Mouse (Mus musculus) urinary bladder, postnatal 14 days (tissue): ENCODE data around the gene Rgs19.

ENCODE experiments used
- DNase-seq: peaks from one replicate; pipeline ENCODE4 v3.0.0; 2021; ENCODE audit warnings: low spot score

Gene Rgs19

DNA sequence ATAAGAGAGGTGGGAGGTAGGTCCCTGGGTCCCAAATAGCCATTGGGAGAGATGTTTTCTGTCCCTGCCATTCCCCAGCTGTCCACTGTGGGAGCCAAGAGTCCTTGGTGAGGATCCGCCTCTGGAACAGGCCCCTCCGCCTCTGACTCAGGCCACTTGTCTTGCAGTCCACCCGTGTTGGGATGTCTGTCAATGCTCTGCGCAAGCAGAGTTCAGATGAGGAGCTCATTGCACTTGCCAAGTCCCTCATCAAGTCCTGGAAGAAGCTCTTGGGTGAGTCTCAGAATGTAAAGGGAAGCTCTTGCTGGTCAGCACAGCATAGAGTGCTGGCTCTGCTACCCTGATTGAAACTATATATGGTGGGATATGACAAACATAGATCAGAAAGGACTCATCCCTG is 10.4 kb downstream of the Rgs19 start:
- no peak for DNase-seq

- no peak for DNase-seq
Measured at GRCm38 (mm10) chr2:181681978-181682377, 11.8 kb downstream of the Rgs19 start.

- DNase-seq, result no peak
Measured at GRCm38 (mm10) chr2:181680716-181681117, 13.1 kb downstream of the Rgs19 start.

- DNase-seq, result peak; percentile 75
Measured at GRCm38 (mm10) chr2:181679951-181680715, 13.6 kb downstream of the Rgs19 start, which contains the start of gene Tcea2. Tcea2 (plus strand) TSS chr2:181680310.

- peak; percentile 75 for DNase-seq
Measured at GRCm38 (mm10) chr2:181678780-181679179, 15.0 kb downstream of the Rgs19 start.

- no peak for DNase-seq
Measured at GRCm38 (mm10) chr2:181677755-181678098, 16.1 kb downstream of the Rgs19 start.

GRCm38 (mm10) chr2:181677096-181677754 is 16.6 kb downstream of the Rgs19 start:
- no peak for DNase-seq

- DNase-seq, result no peak
Measured at GRCm38 (mm10) chr2:181676424-181676823, 17.4 kb downstream of the Rgs19 start.

GRCm38 (mm10) chr2:181675454-181675853 is 18.3 kb downstream of the Rgs19 start:
- peak; percentile 57 for DNase-seq

- no peak for DNase-seq
Measured at GRCm38 (mm10) chr2:181674934-181675333, 18.8 kb downstream of the Rgs19 start.

DNA sequence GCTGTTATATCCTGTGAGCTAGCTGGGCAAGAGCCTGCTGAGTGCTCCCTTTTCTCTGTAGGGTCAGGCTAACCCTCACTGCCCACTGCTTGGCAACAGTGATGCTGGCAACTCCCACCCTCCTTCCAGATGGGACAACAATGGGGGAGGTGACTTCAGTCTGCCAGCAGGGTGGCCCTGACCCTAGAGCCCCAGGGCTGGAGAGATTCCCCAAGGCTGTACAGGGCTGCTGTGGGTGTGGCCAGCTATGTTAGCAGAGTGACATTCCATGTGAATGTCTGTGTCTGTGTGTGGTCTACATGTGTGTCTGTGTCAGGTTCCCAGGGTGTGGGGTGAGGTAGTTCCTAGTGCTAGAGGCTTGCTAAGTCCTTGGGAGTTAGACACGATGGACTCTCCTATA is 20.3 kb downstream of the Rgs19 start:
- no peak for DNase-seq

GRCm38 (mm10) chr2:181671984-181672383 is 21.8 kb downstream of the Rgs19 start:
- no peak for DNase-seq

GRCm38 (mm10) chr2:181671326-181671725 is 22.5 kb downstream of the Rgs19 start, which contains the start of gene Sox18:
Sox18 (minus strand) TSS chr2:181671640.
- no peak for DNase-seq

- DNase-seq, result no peak
Measured at GRCm38 (mm10) chr2:181670913-181671311, 22.9 kb downstream of the Rgs19 start.

- no peak for DNase-seq
Measured at GRCm38 (mm10) chr2:181670285-181670912, 23.4 kb downstream of the Rgs19 start.

DNA sequence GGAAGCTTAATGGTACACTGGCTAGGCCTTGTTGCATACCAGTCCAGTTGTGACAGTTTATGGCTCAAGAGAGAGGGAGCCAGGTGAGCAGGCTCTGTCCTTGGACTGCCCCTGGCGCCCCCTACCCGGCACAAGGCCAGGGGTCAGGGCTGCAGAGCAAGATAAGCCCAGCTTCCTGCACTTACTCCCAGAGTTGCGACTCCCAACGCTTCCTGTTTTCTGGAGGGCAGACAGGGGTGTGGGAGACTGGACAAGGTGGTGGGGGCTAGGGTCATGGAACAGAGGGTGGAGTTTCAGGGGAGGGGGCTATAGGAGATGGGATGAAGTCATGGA is 30.5 kb downstream of the Rgs19 start:
- no peak for DNase-seq

GRCm38 (mm10) chr2:181662620-181663297 is 31.0 kb downstream of the Rgs19 start:
- no peak for DNase-seq

DNA sequence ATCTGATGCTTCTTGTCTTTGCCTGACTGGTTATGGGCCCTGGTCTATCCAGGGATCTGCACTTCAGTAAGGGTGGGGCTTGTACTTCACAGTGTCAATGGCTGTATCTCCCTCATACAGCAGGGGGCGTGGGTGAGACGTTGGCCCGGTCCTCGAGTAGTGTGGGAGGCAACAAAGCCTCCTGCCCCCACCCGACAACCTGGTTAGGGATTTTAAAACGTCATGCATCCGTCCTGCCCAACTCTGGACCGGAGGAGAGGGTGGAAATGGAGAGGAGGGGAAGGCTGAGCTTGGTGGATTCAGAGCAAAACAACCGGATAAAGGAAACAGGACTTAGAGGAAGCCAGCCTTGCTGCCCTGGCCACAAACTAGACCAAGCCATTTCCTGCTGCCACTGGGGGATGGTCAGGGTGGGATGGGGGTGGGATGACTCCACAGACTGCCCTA is 34.1 kb downstream of the Rgs19 start:
- peak; percentile 79 for DNase-seq

DNA sequence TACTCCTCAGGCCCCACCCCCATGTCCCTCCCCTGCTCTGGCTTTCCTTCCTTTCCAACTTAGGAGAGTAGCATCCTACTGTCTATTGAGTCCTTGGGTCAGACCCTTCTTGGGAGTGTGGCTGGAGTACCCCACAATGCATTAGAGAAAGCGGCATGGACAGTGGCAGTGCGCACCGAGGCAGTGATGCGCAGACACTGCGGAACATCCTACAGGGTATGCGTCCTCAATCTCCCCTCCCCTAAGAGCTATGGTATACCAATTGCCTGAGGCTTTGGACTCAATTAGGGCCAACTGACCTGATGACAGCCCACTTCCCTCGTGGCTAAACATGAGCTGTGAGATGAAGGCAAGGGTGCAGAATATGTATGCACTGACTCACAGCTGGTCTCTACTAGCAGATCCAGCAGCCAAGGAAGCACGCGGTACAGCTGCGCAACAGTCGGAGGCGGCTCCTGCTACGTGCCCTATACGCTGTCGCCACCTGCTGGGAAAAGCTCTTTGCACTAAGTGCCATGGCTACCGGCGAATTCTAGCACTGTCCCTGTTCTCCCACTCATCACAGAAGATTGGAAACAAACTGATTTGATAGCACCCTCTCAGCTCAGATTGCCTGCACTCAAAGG is 34.7 kb downstream of the Rgs19 start:
- DNase-seq, result peak; percentile 63

- no peak for DNase-seq
Measured at GRCm38 (mm10) chr2:181658528-181658927, 35.2 kb downstream of the Rgs19 start.

GRCm38 (mm10) chr2:181657441-181657840 is 36.3 kb downstream of the Rgs19 start:
- no peak for DNase-seq

DNA sequence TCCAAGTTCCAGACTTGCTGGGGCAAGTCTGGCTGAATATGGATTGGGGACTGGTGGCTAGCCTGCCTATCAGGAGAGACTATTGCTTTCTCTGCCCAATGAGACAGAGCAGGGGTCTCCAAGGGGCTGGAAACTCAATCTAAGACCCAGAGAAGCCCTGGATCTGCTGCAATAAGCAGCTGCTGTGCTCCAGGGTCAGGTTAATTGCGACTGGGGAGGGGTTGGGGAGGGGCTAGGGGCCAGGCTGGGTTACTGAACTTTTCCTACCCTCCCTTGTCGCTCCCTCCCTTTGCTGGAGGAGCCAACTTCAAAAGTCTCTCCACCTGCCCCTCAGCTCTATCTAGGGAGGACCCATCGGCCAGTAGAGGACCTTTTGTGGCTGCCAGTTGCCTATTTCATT is 37.0 kb downstream of the Rgs19 start, which contains the start of gene Gm29797:
Gene Gm29797, plus strand, starts transcription at position 301 of the 400 bp plus-strand sequence.
- DNase-seq, result no peak
